Mouse (Mus musculus) C2C12 (cell line): ENCODE data around the gene Naa16.

Source experiments
- CEBPB ChIP-seq: IDR thresholded peaks from one replicate; pipeline ENCODE4 v1.6.1; 2011; ENCODE audit warnings: low read depth, mild to moderate bottlenecking, control low read depth, moderate library complexity
- CTCF ChIP-seq: IDR thresholded peaks from one replicate; pipeline ENCODE4 v1.5.1; 2011; ENCODE audit not compliant: control insufficient read depth, insufficient read depth, insufficient read length
- MYOD1 ChIP-seq: IDR thresholded peaks from one replicate; pipeline ENCODE4 v1.6.1; 2011; ENCODE audit warnings: low read depth; ENCODE audit not compliant: control insufficient read depth, insufficient read length

DNA sequence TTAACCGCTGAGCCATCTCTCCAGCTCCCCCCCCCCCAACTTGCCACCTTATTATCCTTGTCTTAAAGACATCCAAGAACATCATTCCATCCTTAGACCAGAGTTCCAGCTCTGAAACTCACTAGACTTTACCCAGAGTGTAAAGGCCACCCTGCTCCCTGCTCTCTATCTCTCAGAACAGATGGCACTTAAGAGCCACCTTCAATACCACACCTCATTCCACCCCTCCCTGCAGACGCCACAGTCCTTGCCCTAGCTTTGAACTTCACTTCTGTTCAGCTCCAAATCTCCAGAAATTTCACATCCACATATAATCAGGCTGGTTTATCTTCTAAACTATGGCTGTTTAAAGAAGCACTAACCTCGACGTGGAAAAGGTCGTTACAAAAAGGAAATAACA, 95.6 kb downstream of the Naa16 start:
- TF ChIP-seq CTCF (no peak), CEBPB (no peak), MYOD1 (no peak)
